Mouse (Mus musculus): ENCODE results near the gene Aldh6a1. TPM values are rescaled to one million over a fixed set of nuclear protein-coding genes. Genes with fewer than 3 reads are reported as not detected.
A peak's percentile ranks its signal among the peaks of the same experiment; 100 is the strongest.

Aldh6a1 gene
- polyA plus RNA-seq, 1 experiment from 2014 or later, result 13.5 TPM

DNA sequence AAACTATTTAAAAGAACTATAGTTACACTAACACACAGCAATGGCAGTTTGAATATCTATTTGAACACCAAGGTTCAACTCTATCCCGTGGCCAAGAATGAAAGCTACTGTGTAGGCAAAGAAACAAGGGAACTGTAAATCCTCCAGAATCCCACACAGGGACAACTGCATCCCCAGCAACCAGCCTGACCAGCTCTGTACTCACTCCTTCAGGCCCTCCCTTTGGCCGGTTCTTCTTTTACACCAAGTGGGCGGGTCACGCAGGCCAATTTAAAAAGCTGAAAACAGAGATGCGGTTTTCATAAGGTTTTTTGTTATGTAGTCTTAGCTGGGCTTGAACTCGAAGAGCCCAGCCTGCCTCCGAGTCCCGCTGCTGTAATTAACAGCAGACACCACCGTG is 51.7 kb downstream of the Aldh6a1 start:
- Histone ChIP-seq H3K9ac (ENCODE audit: low read depth, low read length) (no peak overlapping the region), H3K4me1 (replicated peaks; ENCODE audit: control insufficient read depth, insufficient read depth, low read length) (no peaks in the 10 kb centered on the region), H3K9me3 (ENCODE audit: control insufficient read depth) (no peaks in the 10 kb centered on the region), H3K4me2 (replicated peaks; ENCODE audit: low read depth) (peak overlapping the region; percentile 53), H3K36me3 (ENCODE audit: control insufficient read depth, insufficient read depth) (peaks cover 9% of the 10 kb centered on the region; the same call in 1 of the 2 replicates), H3K27ac (ENCODE audit: low read depth, low read length) (peak overlapping the region; percentile 87), H3K27me3 (replicated peaks; ENCODE audit: control insufficient read depth, insufficient read depth, low read length) (no peaks in the 10 kb centered on the region), H3K4me3 (ENCODE audit: low read depth, low read length) (0 out of 2 replicates have a peak overlapping the region, but pooled peaks have one; percentile 1)
- ATAC-seq, result no peak
- WGBS, result 48% methylated on average over 9 of the region's 9 CpGs
- no peak for TF ChIP-seq CTCF (IDR thresholded peaks at IDR 0.05; ENCODE audit: low read depth)

DNA sequence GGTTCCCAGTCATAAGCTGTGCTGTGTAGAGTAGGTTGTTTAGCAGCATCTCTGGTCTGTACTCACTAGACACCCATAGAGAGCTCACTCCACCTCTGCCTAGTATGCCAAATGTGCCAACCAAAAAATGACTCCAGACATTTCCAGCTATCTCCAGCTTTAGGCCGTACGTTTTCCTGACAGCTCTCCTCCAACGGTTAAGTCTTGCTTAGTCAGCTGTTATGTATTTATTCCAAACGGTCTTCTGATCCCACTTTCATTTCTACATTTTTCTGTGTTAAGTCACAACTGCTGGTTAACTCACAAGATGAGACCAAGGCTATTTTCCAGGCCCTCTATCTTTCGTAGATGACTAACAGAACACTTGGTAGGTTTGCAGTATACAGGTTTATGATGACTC is 52.2 kb downstream of the Aldh6a1 start:
- Histone ChIP-seq H3K9me3 (ENCODE audit: control insufficient read depth) (no peaks in the 10 kb centered on the region), H3K4me1 (replicated peaks; ENCODE audit: control insufficient read depth, insufficient read depth, low read length) (no peaks in the 10 kb centered on the region), H3K36me3 (ENCODE audit: control insufficient read depth, insufficient read depth) (peaks cover 11% of the 10 kb centered on the region; the same call in 1 of the 2 replicates), H3K27ac (ENCODE audit: low read depth, low read length) (no peak overlapping the region), H3K27me3 (replicated peaks; ENCODE audit: control insufficient read depth, insufficient read depth, low read length) (no peaks in the 10 kb centered on the region), H3K4me2 (replicated peaks; ENCODE audit: low read depth) (peak overlapping the region; percentile 53; the same call in 1 of the 2 replicates), H3K9ac (ENCODE audit: low read depth, low read length) (no peak overlapping the region), H3K4me3 (ENCODE audit: low read depth, low read length) (no peak overlapping the region)
- no peak for ATAC-seq
- 61% methylated on average over 5 of the region's 5 CpGs for WGBS
- no peak for TF ChIP-seq CTCF (IDR thresholded peaks at IDR 0.05; ENCODE audit: low read depth)

DNA sequence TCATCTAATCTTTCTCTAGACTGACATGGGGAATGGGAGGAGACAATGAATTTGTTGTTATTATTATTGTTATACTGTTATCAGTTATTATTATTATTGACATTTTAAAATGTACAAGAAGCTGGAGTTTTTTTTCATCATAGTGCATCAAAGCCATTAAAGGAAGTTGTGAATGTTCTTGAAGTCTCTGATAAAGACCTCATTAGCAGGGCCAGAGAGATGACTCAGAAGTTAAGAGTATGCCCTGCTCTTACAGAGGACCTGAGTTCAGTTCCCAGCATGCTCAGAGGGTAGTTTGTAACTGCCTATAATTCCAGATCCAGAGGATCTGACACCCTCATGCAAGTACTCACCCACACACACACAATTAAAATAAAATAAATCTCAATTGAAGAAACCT is 53.1 kb downstream of the Aldh6a1 start:
- no peak for TF ChIP-seq CTCF (IDR thresholded peaks at IDR 0.05; ENCODE audit: low read depth)
- Histone ChIP-seq H3K4me1 (replicated peaks; ENCODE audit: control insufficient read depth, insufficient read depth, low read length) (no peaks in the 10 kb centered on the region), H3K4me3 (ENCODE audit: low read depth, low read length) (no peak overlapping the region)

DNA sequence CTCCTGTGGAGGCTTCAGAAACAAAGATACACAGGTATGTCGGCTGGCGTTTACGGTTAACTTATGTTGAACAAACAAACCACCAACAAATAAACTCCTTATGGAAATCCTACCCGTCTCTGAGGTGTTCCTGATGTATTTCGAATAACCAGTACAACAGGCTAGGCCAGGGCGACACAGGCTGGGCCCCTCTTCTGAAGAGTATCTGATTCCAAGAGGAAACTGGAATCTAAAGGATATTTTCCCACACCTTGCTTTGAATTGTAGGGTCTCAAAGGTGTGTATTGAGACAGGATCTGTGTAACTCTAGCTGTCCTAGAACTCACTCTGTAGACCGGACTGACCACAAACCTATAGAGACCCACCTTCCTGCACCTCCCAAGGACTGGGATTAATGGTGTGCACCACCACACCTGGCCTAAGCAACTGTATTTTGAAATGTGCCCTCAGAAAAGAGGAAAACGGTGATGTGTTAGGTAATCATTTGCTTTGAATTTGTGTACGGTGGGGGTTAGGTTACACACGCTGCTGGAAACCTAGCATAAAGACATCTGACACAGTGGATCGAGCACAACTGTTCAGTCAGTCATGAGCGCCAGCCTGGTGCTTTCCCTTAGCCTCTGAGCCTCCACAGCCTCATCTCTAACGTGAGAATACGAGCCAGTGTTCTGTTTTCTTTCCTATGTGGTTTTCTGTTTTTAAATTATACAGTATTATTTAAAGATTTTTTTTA is 53.7 kb downstream of the Aldh6a1 start:
- Histone ChIP-seq H3K27ac (ENCODE audit: low read depth, low read length) (no peak overlapping the region), H3K4me3 (ENCODE audit: low read depth, low read length) (no peak overlapping the region), H3K9ac (ENCODE audit: low read depth, low read length) (no peak overlapping the region), H3K36me3 (ENCODE audit: control insufficient read depth, insufficient read depth) (peaks cover 20% of the 10 kb centered on the region; the same call in 1 of the 2 replicates), H3K27me3 (replicated peaks; ENCODE audit: control insufficient read depth, insufficient read depth, low read length) (no peaks in the 10 kb centered on the region), H3K4me2 (replicated peaks; ENCODE audit: low read depth) (no peak overlapping the region), H3K4me1 (replicated peaks; ENCODE audit: control insufficient read depth, insufficient read depth, low read length) (no peaks in the 10 kb centered on the region), H3K9me3 (ENCODE audit: control insufficient read depth) (no peaks in the 10 kb centered on the region)
- no peak for ATAC-seq
- WGBS, result 79% methylated on average over 14 of the region's 14 CpGs
- TF ChIP-seq CTCF (IDR thresholded peaks at IDR 0.05; ENCODE audit: low read depth), result no peak

More for the DNA sequence above, 53.1 kb downstream of the Aldh6a1 start:
- Histone ChIP-seq H3K27ac (ENCODE audit: low read depth, low read length) (no peak overlapping the region), H3K9ac (ENCODE audit: low read depth, low read length) (no peak overlapping the region), H3K9me3 (ENCODE audit: control insufficient read depth) (no peaks in the 10 kb centered on the region), H3K4me2 (replicated peaks; ENCODE audit: low read depth) (no peak overlapping the region), H3K36me3 (ENCODE audit: control insufficient read depth, insufficient read depth) (peaks cover 16% of the 10 kb centered on the region; the same call in 1 of the 2 replicates), H3K27me3 (replicated peaks; ENCODE audit: control insufficient read depth, insufficient read depth, low read length) (no peaks in the 10 kb centered on the region)
- ATAC-seq, result no peak

DNA sequence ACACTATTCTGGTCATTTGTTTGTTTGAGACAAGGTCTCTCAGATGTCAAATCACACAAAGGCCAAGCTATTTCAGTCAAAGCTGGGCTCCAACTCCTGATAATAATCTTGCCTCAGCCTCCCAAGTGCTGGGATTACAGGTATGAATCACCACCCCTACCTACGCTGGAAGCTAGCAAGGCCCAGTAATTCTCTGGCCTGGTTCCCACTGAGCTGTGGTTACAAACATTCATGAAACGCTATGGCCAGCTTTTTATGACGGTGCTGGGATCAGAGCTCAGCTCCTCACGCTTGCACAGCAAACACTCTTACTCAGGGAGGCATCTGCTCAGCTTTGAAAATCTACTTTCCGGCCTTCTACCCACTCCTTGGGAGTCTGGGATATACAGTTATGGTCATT is 57.0 kb downstream of the Aldh6a1 start:
- TF ChIP-seq CTCF (IDR thresholded peaks at IDR 0.05; ENCODE audit: low read depth), result no peak
- no peak overlapping the region for H3K4me2 ChIP-seq (replicated peaks; ENCODE audit: low read depth)
- H3K27ac ChIP-seq (ENCODE audit: low read depth, low read length), result no peak overlapping the region
- H3K27me3 ChIP-seq (replicated peaks; ENCODE audit: control insufficient read depth, insufficient read depth, low read length), result no peaks in the 10 kb centered on the region
- peaks cover 29% of the 10 kb centered on the region; the same call in 1 of the 2 replicates for H3K36me3 ChIP-seq (ENCODE audit: control insufficient read depth, insufficient read depth)
- WGBS, result 66% methylated on average over 5 of the region's 5 CpGs
- no peaks in the 10 kb centered on the region for H3K4me1 ChIP-seq (replicated peaks; ENCODE audit: control insufficient read depth, insufficient read depth, low read length)
- no peaks in the 10 kb centered on the region for H3K9me3 ChIP-seq (ENCODE audit: control insufficient read depth)
- H3K9ac ChIP-seq (ENCODE audit: low read depth, low read length), result no peak overlapping the region
- no peak overlapping the region for H3K4me3 ChIP-seq (ENCODE audit: low read depth, low read length)
- no peak for ATAC-seq

DNA sequence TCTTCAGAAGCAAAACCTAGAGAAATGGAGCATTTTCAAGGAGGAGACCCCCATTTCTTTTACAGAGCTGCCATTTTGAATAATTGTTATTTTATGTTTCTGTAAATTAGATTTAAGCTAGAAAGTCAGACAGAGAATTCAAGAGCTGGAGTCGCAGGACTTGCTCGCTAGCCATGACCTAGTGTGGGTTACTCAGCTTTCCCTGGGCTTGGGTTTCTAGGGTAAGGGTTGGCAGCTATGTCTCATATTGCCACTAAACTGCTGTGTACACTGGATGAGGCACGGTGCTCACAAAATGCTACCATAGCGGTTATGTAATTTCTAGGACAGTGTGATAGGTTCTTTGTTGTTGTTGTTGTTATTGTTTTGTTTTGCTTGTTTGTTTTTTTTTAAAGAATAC is 58.1 kb downstream of the Aldh6a1 start:
- peaks cover 34% of the 10 kb centered on the region; the same call in 1 of the 2 replicates for H3K36me3 ChIP-seq (ENCODE audit: control insufficient read depth, insufficient read depth)
- no peak for TF ChIP-seq CTCF (IDR thresholded peaks at IDR 0.05; ENCODE audit: low read depth)
- no peak for ATAC-seq
- no peaks in the 10 kb centered on the region for H3K9me3 ChIP-seq (ENCODE audit: control insufficient read depth)
- H3K27me3 ChIP-seq (replicated peaks; ENCODE audit: control insufficient read depth, insufficient read depth, low read length), result no peaks in the 10 kb centered on the region
- H3K9ac ChIP-seq (ENCODE audit: low read depth, low read length), result no peak overlapping the region
- WGBS, result 98% methylated on average over 4 of the region's 4 CpGs
- H3K4me3 ChIP-seq (ENCODE audit: low read depth, low read length), result no peak overlapping the region
- no peaks in the 10 kb centered on the region for H3K4me1 ChIP-seq (replicated peaks; ENCODE audit: control insufficient read depth, insufficient read depth, low read length)
- no peak overlapping the region for H3K4me2 ChIP-seq (replicated peaks; ENCODE audit: low read depth)
- H3K27ac ChIP-seq (ENCODE audit: low read depth, low read length), result no peak overlapping the region

All from intestine, postnatal 0 days (tissue).